Mouse (Mus musculus): Measurements from ENCODE around the gene Cfap77.

The Cfap77 gene

GRCm38 (mm10) chr2:28909186-28909817, 145.6 kb downstream of the Cfap77 start:
- no peak for TF ChIP-seq GATA4 (IDR thresholded peaks at IDR 0.05; ENCODE audit: insufficient replicate concordance, low read length)

- no peak for TF ChIP-seq GATA4 (IDR thresholded peaks at IDR 0.05; ENCODE audit: insufficient replicate concordance, low read length)
Measured at GRCm38 (mm10) chr2:28908389-28909153, 146.3 kb downstream of the Cfap77 start.

- no peak for TF ChIP-seq GATA4 (IDR thresholded peaks at IDR 0.05; ENCODE audit: insufficient replicate concordance, low read length)
Measured at GRCm38 (mm10) chr2:28907691-28908388, 147.0 kb downstream of the Cfap77 start.

GRCm38 (mm10) chr2:28905561-28905960, 149.3 kb downstream of the Cfap77 start:
- no peak for TF ChIP-seq GATA4 (IDR thresholded peaks at IDR 0.05; ENCODE audit: insufficient replicate concordance, low read length)

GRCm38 (mm10) chr2:28904786-28905185, 150.1 kb downstream of the Cfap77 start:
- no peak for TF ChIP-seq GATA4 (IDR thresholded peaks at IDR 0.05; ENCODE audit: insufficient replicate concordance, low read length)

- TF ChIP-seq GATA4 (IDR thresholded peaks at IDR 0.05; ENCODE audit: insufficient replicate concordance, low read length) = no peak
Measured at GRCm38 (mm10) chr2:28903871-28904270, 151.0 kb downstream of the Cfap77 start.

- TF ChIP-seq GATA4 (IDR thresholded peaks at IDR 0.05; ENCODE audit: insufficient replicate concordance, low read length) = no peak
Measured at GRCm38 (mm10) chr2:28902291-28902690, 152.6 kb downstream of the Cfap77 start.

GRCm38 (mm10) chr2:28897340-28897899, 157.4 kb downstream of the Cfap77 start:
- TF ChIP-seq GATA4 (IDR thresholded peaks at IDR 0.05; ENCODE audit: insufficient replicate concordance, low read length) = no peak

- TF ChIP-seq GATA4 (IDR thresholded peaks at IDR 0.05; ENCODE audit: insufficient replicate concordance, low read length) = no peak
Measured at GRCm38 (mm10) chr2:28895876-28896275, 159.0 kb downstream of the Cfap77 start.

GRCm38 (mm10) chr2:28893526-28893925, 161.3 kb downstream of the Cfap77 start:
- TF ChIP-seq GATA4 (IDR thresholded peaks at IDR 0.05; ENCODE audit: insufficient replicate concordance, low read length) = no peak

GRCm38 (mm10) chr2:28892796-28893195, 162.1 kb downstream of the Cfap77 start:
- no peak for TF ChIP-seq GATA4 (IDR thresholded peaks at IDR 0.05; ENCODE audit: insufficient replicate concordance, low read length)

- TF ChIP-seq GATA4 (IDR thresholded peaks at IDR 0.05; ENCODE audit: insufficient replicate concordance, low read length) = no peak
Measured at GRCm38 (mm10) chr2:28884914-28885313, 170.0 kb downstream of the Cfap77 start.

GRCm38 (mm10) chr2:28882826-28883485, 171.9 kb downstream of the Cfap77 start:
- no peak for TF ChIP-seq GATA4 (IDR thresholded peaks at IDR 0.05; ENCODE audit: insufficient replicate concordance, low read length)

GRCm38 (mm10) chr2:28882047-28882446, 172.8 kb downstream of the Cfap77 start:
- no peak for TF ChIP-seq GATA4 (IDR thresholded peaks at IDR 0.05; ENCODE audit: insufficient replicate concordance, low read length)

- TF ChIP-seq GATA4 (IDR thresholded peaks at IDR 0.05; ENCODE audit: insufficient replicate concordance, low read length) = no peak
Measured at GRCm38 (mm10) chr2:28881275-28881674, 173.6 kb downstream of the Cfap77 start.

Measured in liver, adult (tissue).